Mouse (Mus musculus) lung, embryonic 16.5 days (tissue): ENCODE data around the gene Neo1. TPM values are rescaled to one million over a fixed set of nuclear protein-coding genes. Genes with fewer than 3 reads are reported as not detected.

Source experiments
- ATAC-seq: fragments of 200-750 bp; cut with Nextera tagmentation; 2 replicates; pipeline ENCODE4 v1.8.0; 2017; ENCODE audit warnings: low read depth, mild to moderate bottlenecking, moderate library complexity
- H3K27ac ChIP-seq: fragments of 300-500 bp; sonication (generic); 2 replicates; pipeline ENCODE4 v1.5.1; 2014; ENCODE audit warnings: mild to moderate bottlenecking, control low read depth, low read length
- H3K27me3 ChIP-seq: fragments of 300-500 bp; sonication (generic); 2 replicates; pipeline ENCODE4 v1.6.1; 2014; ENCODE audit warnings: low read depth, low read length, mixed read lengths; ENCODE audit not compliant: control insufficient read depth, insufficient read depth
- H3K36me3 ChIP-seq: fragments of 300-500 bp; sonication (generic); 2 replicates; pipeline ENCODE4 v1.6.1; 2014; ENCODE audit warnings: low read length; ENCODE audit not compliant: control insufficient read depth, insufficient read depth
- H3K4me1 ChIP-seq: fragments of 300-500 bp; sonication (generic); replicated peaks from 2 replicates; pipeline ENCODE4 v1.6.1; 2014; ENCODE audit warnings: low read length, mixed read lengths; ENCODE audit not compliant: control insufficient read depth, insufficient read depth
- H3K4me2 ChIP-seq: fragments of 300-500 bp; sonication (generic); 2 replicates; pipeline ENCODE4 v1.6.1; 2014; ENCODE audit warnings: low read depth, low read length, control low read depth
- H3K4me3 ChIP-seq: fragments of 300-500 bp; sonication (generic); 2 replicates; pipeline ENCODE4 v1.5.1; 2014; ENCODE audit warnings: mild to moderate bottlenecking, low read length, control low read depth
- H3K9ac ChIP-seq: fragments of 300-500 bp; sonication (generic); 2 replicates; pipeline ENCODE4 v1.6.1; 2014; ENCODE audit warnings: low read length, control low read depth
- H3K9me3 ChIP-seq: fragments of 300-500 bp; sonication (generic); 2 replicates; pipeline ENCODE4 v1.6.1; 2016; ENCODE audit warnings: low read length; ENCODE audit not compliant: control insufficient read depth
- WGBS: fragments of 180-500 bp; shearing (Covaris S2); extraction: QIAGEN DNeasy Blood & Tissue Kit; methylation state at CpG from one replicate; pipeline ENCODE4 v1.1.7; 2014; 5-methylcytosine and 5-hydroxymethylcytosine counted together
- polyA plus RNA-seq: library from polyadenylated mRNA; unstranded; fragments of >200 nt; fragmentation: Nextera tagmentation; extraction: Ambion mirVana; gene quantifications from 2 replicates; pipeline ENCODE4 v1.2.1, GENCODE M21; 2015

Gene Neo1
- polyA plus RNA-seq, 1 experiment from 2014 or later, result 38.9 TPM

GRCm38 (mm10) chr9:58876946-58877625 is 159.2 kb downstream of the Neo1 start:
- Histone ChIP-seq H3K4me2 (no peak overlapping the region), H3K4me1 (no peaks in the 10 kb centered on the region)
- 92% methylated on average over 6 of the region's 6 CpGs for WGBS

GRCm38 (mm10) chr9:58875439-58875838 is 160.8 kb downstream of the Neo1 start:
- Histone ChIP-seq H3K27ac (no peak overlapping the region), H3K36me3 (peaks cover 15% of the 10 kb centered on the region)
- 92% methylated on average over 6 of the region's 6 CpGs for WGBS

More at GRCm38 (mm10) chr9:58876946-58877625, 159.2 kb downstream of the Neo1 start:
- Histone ChIP-seq H3K36me3 (peaks cover 18% of the 10 kb centered on the region), H3K4me3 (no peak overlapping the region), H3K9ac (no peak overlapping the region), H3K9me3 (no peaks in the 10 kb centered on the region), H3K27ac (no peak overlapping the region), H3K27me3 (no peaks in the 10 kb centered on the region)
- ATAC-seq, result no peak

GRCm38 (mm10) chr9:58874354-58874753 is 161.9 kb downstream of the Neo1 start:
- H3K27ac ChIP-seq, result no peak overlapping the region
- ATAC-seq, result no peak
- 77% methylated on average over 4 of the region's 4 CpGs for WGBS

More at GRCm38 (mm10) chr9:58875439-58875838, 160.8 kb downstream of the Neo1 start:
- Histone ChIP-seq H3K9me3 (no peaks in the 10 kb centered on the region), H3K4me3 (no peak overlapping the region), H3K9ac (no peak overlapping the region), H3K27me3 (no peaks in the 10 kb centered on the region), H3K4me1 (no peaks in the 10 kb centered on the region), H3K4me2 (no peak overlapping the region)
- no peak for ATAC-seq

GRCm38 (mm10) chr9:58873541-58874324 is 162.5 kb downstream of the Neo1 start:
- H3K4me1 ChIP-seq, result no peaks in the 10 kb centered on the region
- no peaks in the 10 kb centered on the region for H3K9me3 ChIP-seq
- no peak overlapping the region for H3K4me2 ChIP-seq
- no peak overlapping the region for H3K4me3 ChIP-seq
- no peaks in the 10 kb centered on the region for H3K27me3 ChIP-seq
- ATAC-seq, result peak; percentile 36; the same call in 1 of the 2 replicates
- H3K36me3 ChIP-seq, result peaks cover 10% of the 10 kb centered on the region; the same call in 1 of the 2 replicates
- no peak overlapping the region for H3K9ac ChIP-seq
- whole genome bisulfite sequencing, result 34% methylated on average over 10 of the region's 10 CpGs
- H3K27ac ChIP-seq, result no peak overlapping the region

More at GRCm38 (mm10) chr9:58874354-58874753, 161.9 kb downstream of the Neo1 start:
- no peaks in the 10 kb centered on the region for H3K9me3 ChIP-seq
- H3K36me3 ChIP-seq, result peaks cover 12% of the 10 kb centered on the region
- H3K27me3 ChIP-seq, result no peaks in the 10 kb centered on the region
- H3K4me3 ChIP-seq, result no peak overlapping the region
- H3K4me2 ChIP-seq, result no peak overlapping the region
- H3K9ac ChIP-seq, result no peak overlapping the region
- no peaks in the 10 kb centered on the region for H3K4me1 ChIP-seq

GRCm38 (mm10) chr9:58871141-58871540 is 165.1 kb downstream of the Neo1 start:
- ATAC-seq, result no peak
- H3K36me3 ChIP-seq, result no peaks in the 10 kb centered on the region; the same call in 1 of the 2 replicates
- no peaks in the 10 kb centered on the region for H3K27me3 ChIP-seq
- no peak overlapping the region for H3K4me2 ChIP-seq
- no peaks in the 10 kb centered on the region for H3K4me1 ChIP-seq
- no peak overlapping the region for H3K27ac ChIP-seq
- no peaks in the 10 kb centered on the region for H3K9me3 ChIP-seq
- H3K9ac ChIP-seq, result no peak overlapping the region
- no peak overlapping the region for H3K4me3 ChIP-seq
- 57% methylated on average over 10 of the region's 10 CpGs for WGBS

GRCm38 (mm10) chr9:58863826-58864225 is 172.4 kb downstream of the Neo1 start:
- 34% methylated on average over 7 of the region's 7 CpGs for WGBS
- no peak overlapping the region for H3K4me2 ChIP-seq
- H3K27me3 ChIP-seq, result no peaks in the 10 kb centered on the region
- H3K36me3 ChIP-seq, result no peaks in the 10 kb centered on the region
- no peaks in the 10 kb centered on the region for H3K4me1 ChIP-seq
- no peak overlapping the region for H3K4me3 ChIP-seq
- no peaks in the 10 kb centered on the region for H3K9me3 ChIP-seq
- H3K9ac ChIP-seq, result no peak overlapping the region
- ATAC-seq, result no peak
- H3K27ac ChIP-seq, result no peak overlapping the region

- no peaks in the 10 kb centered on the region for H3K9me3 ChIP-seq
- peak overlapping the region; percentile 40 for H3K4me2 ChIP-seq
- ATAC-seq, result no peak
- H3K36me3 ChIP-seq, result no peaks in the 10 kb centered on the region
- H3K4me3 ChIP-seq, result 0 out of 2 replicates have a peak overlapping the region, but pooled peaks have one; percentile 6
- H3K4me1 ChIP-seq, result no peaks in the 10 kb centered on the region
- H3K27ac ChIP-seq, result no peak overlapping the region
- WGBS, result 23% methylated on average over 30 of the region's 30 CpGs
- H3K27me3 ChIP-seq, result no peaks in the 10 kb centered on the region
- no peak overlapping the region for H3K9ac ChIP-seq
These were observed 177.1 kb downstream of the Neo1 start for GRCm38 (mm10) chr9:58859080-58859635.

- Histone ChIP-seq H3K4me3 (no peak overlapping the region), H3K27me3 (no peaks in the 10 kb centered on the region), H3K4me1 (no peaks in the 10 kb centered on the region), H3K9ac (no peak overlapping the region), H3K36me3 (no peaks in the 10 kb centered on the region), H3K27ac (no peak overlapping the region), H3K9me3 (no peaks in the 10 kb centered on the region), H3K4me2 (no peak overlapping the region)
- no peak for ATAC-seq
- WGBS, result 50% methylated on average over 3 of the region's 3 CpGs
These were observed 181.3 kb downstream of the Neo1 start for GRCm38 (mm10) chr9:58854931-58855330.
